Mouse (Mus musculus): ENCODE data around the gene Nxn.

Gene Nxn

GRCm38 (mm10) chr11:76297252-76297651, 101.7 kb downstream of the Nxn start:
- DNase-seq = no peak

GRCm38 (mm10) chr11:76294836-76295235, 104.1 kb downstream of the Nxn start:
- peak; percentile 93 for DNase-seq

GRCm38 (mm10) chr11:76294078-76294477, 104.9 kb downstream of the Nxn start:
- DNase-seq = peak; percentile 87

GRCm38 (mm10) chr11:76292831-76293230, 106.1 kb downstream of the Nxn start:
- DNase-seq = peak; percentile 97

- peak; percentile 97 for DNase-seq
Observed at GRCm38 (mm10) chr11:76292398-76292797, 106.5 kb downstream of the Nxn start.

- DNase-seq = peak; percentile 64
Observed at GRCm38 (mm10) chr11:76291960-76292359, 107.0 kb downstream of the Nxn start.

- DNase-seq = no peak
Observed at GRCm38 (mm10) chr11:76290367-76290766, 108.6 kb downstream of the Nxn start.

- DNase-seq = no peak
Observed at GRCm38 (mm10) chr11:76288645-76289044, 110.3 kb downstream of the Nxn start.

- no peak for DNase-seq
Observed at GRCm38 (mm10) chr11:76287301-76287700, 111.6 kb downstream of the Nxn start.

- DNase-seq = peak; percentile 92
Observed at GRCm38 (mm10) chr11:76286534-76287126, 112.3 kb downstream of the Nxn start.

GRCm38 (mm10) chr11:76285431-76286075, 113.4 kb downstream of the Nxn start:
- peak; percentile 94 for DNase-seq

GRCm38 (mm10) chr11:76283841-76284240, 115.1 kb downstream of the Nxn start:
- DNase-seq = no peak

GRCm38 (mm10) chr11:76279971-76280370, 119.0 kb downstream of the Nxn start:
- DNase-seq = no peak

GRCm38 (mm10) chr11:76278960-76279852, 119.7 kb downstream of the Nxn start:
- DNase-seq = no peak

GRCm38 (mm10) chr11:76272440-76272839, 126.5 kb downstream of the Nxn start:
- DNase-seq = no peak

GRCm38 (mm10) chr11:76268521-76269065, 130.3 kb downstream of the Nxn start:
- no peak for DNase-seq

- DNase-seq = no peak
Observed at GRCm38 (mm10) chr11:76268001-76268459, 130.9 kb downstream of the Nxn start.

GRCm38 (mm10) chr11:76267550-76267949, 131.4 kb downstream of the Nxn start:
- DNase-seq = no peak

GRCm38 (mm10) chr11:76262611-76263351, 136.2 kb downstream of the Nxn start:
- DNase-seq = no peak

GRCm38 (mm10) chr11:76261224-76261623, 137.7 kb downstream of the Nxn start:
- peak; percentile 93 for DNase-seq

- no peak for DNase-seq
Observed at GRCm38 (mm10) chr11:76260208-76261050, 138.5 kb downstream of the Nxn start.

- no peak for DNase-seq
Observed at GRCm38 (mm10) chr11:76258511-76258910, 140.4 kb downstream of the Nxn start.

All from heart, adult 11 months (tissue).